Mouse (Mus musculus): ENCODE data around the gene Siglece.

DNA sequence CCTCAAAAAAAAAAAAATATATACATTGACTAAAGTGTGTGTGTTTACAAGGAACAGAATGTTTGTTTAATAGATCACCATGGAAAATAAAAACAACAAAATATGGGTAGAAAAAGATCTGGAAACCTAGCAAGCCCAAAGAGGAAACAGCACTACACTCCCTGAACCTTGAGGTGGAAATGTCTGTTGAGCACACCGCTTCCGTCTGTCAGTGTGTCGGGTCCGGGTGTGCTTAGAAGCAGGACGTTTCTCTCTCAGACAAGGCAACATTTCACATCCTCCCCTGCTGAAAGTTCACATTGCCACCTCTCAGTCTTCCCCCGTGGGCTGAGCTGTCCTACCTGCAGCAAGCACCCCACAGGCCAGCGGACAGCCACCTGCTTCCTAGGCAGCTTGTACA, 37.0 kb downstream of the Siglece start:
- TF ChIP-seq EP300 (IDR thresholded peaks at IDR 0.05; ENCODE audit: low read length): no peak
- no peak for TF ChIP-seq POLR2A (IDR thresholded peaks at IDR 0.05; ENCODE audit: low read depth, low read length)

Measured in CH12.LX (cell line).